Mouse (Mus musculus) hindbrain, embryonic 11.5 days (tissue): ENCODE measurements around the gene Zbtb44. TPM values are rescaled to one million over a fixed set of nuclear protein-coding genes. Genes with fewer than 3 reads are reported as not detected.

ENCODE experiments used
- ATAC-seq: fragments of 200-750 bp; cut with Nextera tagmentation; 2 replicates; pipeline ENCODE4 v1.8.0; 2017; ENCODE audit warnings: mild to moderate bottlenecking, moderate TSS enrichment, moderate library complexity; ENCODE audit not compliant: low FRiP score
- DNase-seq: peaks from one replicate; pipeline ENCODE4 v3.0.0-alpha.2; 2015; ENCODE audit warnings: low spot score
- H3K27ac ChIP-seq: fragments of 300-500 bp; sonication (generic); 2 replicates; pipeline ENCODE4 v1.5.1; 2014; ENCODE audit warnings: mild to moderate bottlenecking, low read depth, low read length
- H3K27me3 ChIP-seq: fragments of 300-500 bp; sonication (generic); 2 replicates; pipeline ENCODE4 v1.6.1; 2014; ENCODE audit warnings: mild to moderate bottlenecking, low read length, moderate library complexity, mixed read lengths; ENCODE audit not compliant: control insufficient read depth, insufficient read depth
- H3K36me3 ChIP-seq: fragments of 300-500 bp; sonication (generic); 2 replicates; pipeline ENCODE4 v1.6.1; 2014; ENCODE audit warnings: mild to moderate bottlenecking, low read length, moderate library complexity, mixed read lengths; ENCODE audit not compliant: control insufficient read depth, insufficient read depth
- H3K4me1 ChIP-seq: fragments of 300-500 bp; sonication (generic); replicated peaks from 2 replicates; pipeline ENCODE4 v1.6.1; 2014; ENCODE audit warnings: low read length, mixed read lengths; ENCODE audit not compliant: control insufficient read depth, insufficient read depth
- H3K4me2 ChIP-seq: fragments of 300-500 bp; sonication (generic); replicated peaks from 2 replicates; pipeline ENCODE4 v1.6.1; 2014; ENCODE audit warnings: mild to moderate bottlenecking, low read depth, low read length
- H3K4me3 ChIP-seq: fragments of 300-500 bp; sonication (generic); 2 replicates; pipeline ENCODE4 v1.5.1; 2014; ENCODE audit warnings: low read depth, low read length
- H3K9ac ChIP-seq: fragments of 300-500 bp; sonication (generic); 2 replicates; pipeline ENCODE4 v1.6.1; 2014; ENCODE audit warnings: low read depth, low read length
- H3K9me3 ChIP-seq: fragments of 300-500 bp; sonication (generic); 2 replicates; pipeline ENCODE4 v1.6.1; 2016; ENCODE audit warnings: low read length; ENCODE audit not compliant: control insufficient read depth
- WGBS: fragments of 180-500 bp; shearing (Covaris S2); extraction: QIAGEN DNeasy Blood & Tissue Kit; methylation state at CpG from one replicate; pipeline ENCODE4 v1.1.7; 2014; 5-methylcytosine and 5-hydroxymethylcytosine counted together
- polyA plus RNA-seq: library from polyadenylated mRNA; unstranded; fragments of >200 nt; fragmentation: Nextera tagmentation; extraction: Ambion mirVana; gene quantifications from 2 replicates; pipeline ENCODE4 v1.2.1, GENCODE M21; 2014

Gene Zbtb44
- polyA plus RNA-seq, 1 experiment from 2014 or later: 9.2 TPM

DNA sequence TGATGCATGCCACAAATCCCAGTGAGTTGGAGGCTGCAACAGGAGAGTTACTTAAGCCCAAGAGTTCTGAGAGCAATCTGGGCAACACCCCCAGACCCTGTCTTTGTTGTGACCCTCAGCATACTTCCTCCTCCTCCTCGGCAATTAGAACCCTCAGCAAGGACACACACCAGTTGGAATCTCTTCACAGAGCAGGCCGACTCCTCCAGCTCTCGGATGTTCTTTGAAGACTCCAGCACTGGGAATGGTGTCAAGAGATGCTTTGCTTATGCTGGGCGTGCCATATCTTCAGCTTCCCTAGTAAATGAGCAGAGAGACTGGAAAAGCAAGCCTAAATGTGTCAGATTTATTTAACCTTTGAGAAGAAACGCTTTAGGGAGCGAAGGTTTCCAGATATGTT lies 50.3 kb downstream of the Zbtb44 start:
- Histone ChIP-seq H3K9me3 (no peaks in the 10 kb centered on the region), H3K36me3 (no peaks in the 10 kb centered on the region), H3K27me3 (no peaks in the 10 kb centered on the region), H3K27ac (no peak overlapping the region), H3K4me3 (no peak overlapping the region), H3K9ac (no peak overlapping the region), H3K4me2 (no peak overlapping the region), H3K4me1 (no peaks in the 10 kb centered on the region)
- ATAC-seq (no peak), DNase-seq (no peak)
- 82% methylated on average over 6 of the region's 6 CpGs for WGBS

GRCm38 (mm10) chr9:31082054-31082666 lies 51.7 kb downstream of the Zbtb44 start:
- no peaks in the 10 kb centered on the region for H3K27me3 ChIP-seq
- DNase-seq: peak; percentile 84
- H3K4me1 ChIP-seq: no peaks in the 10 kb centered on the region
- no peak overlapping the region for H3K4me3 ChIP-seq
- WGBS: 9% methylated on average over 15 of the region's 15 CpGs
- no peaks in the 10 kb centered on the region for H3K9me3 ChIP-seq
- peak overlapping the region; percentile 24; the same call in 1 of the 2 replicates for H3K4me2 ChIP-seq
- H3K27ac ChIP-seq: no peak overlapping the region
- ATAC-seq: peak; percentile 47; the same call in 1 of the 2 replicates
- H3K36me3 ChIP-seq: no peaks in the 10 kb centered on the region
- H3K9ac ChIP-seq: no peak overlapping the region

DNA sequence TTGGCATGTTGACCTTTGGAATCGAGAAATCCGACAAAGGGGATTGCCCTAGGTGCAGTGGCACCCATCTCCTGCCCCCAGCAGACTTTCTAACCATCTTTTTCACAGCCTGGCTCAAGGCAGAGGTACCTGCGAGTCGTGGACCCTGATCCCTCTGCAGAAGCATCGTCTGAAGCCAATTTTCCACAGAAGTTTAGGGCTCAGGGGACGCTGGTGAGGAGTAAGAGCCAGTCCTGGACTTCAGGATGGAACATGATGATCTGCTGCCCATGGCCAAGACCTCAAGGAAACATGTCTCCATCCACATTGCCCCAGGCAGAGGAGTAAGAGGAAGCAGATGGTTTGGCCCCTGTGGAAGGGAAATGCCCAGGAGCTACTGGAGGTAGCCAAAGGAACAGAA lies 52.3 kb downstream of the Zbtb44 start:
- no peaks in the 10 kb centered on the region for H3K36me3 ChIP-seq
- no peak for ATAC-seq
- DNase-seq: no peak
- no peak overlapping the region for H3K9ac ChIP-seq
- no peak overlapping the region for H3K4me3 ChIP-seq
- H3K9me3 ChIP-seq: no peaks in the 10 kb centered on the region
- H3K4me1 ChIP-seq: no peaks in the 10 kb centered on the region
- H3K27me3 ChIP-seq: no peaks in the 10 kb centered on the region
- 81% methylated on average over 6 of the region's 6 CpGs for WGBS
- no peak overlapping the region for H3K27ac ChIP-seq
- no peak overlapping the region for H3K4me2 ChIP-seq

GRCm38 (mm10) chr9:31085556-31085955 lies 55.1 kb downstream of the Zbtb44 start:
- 81% methylated on average over 5 of the region's 5 CpGs for WGBS
- Histone ChIP-seq H3K4me2 (no peak overlapping the region), H3K4me3 (no peak overlapping the region), H3K9ac (no peak overlapping the region), H3K36me3 (no peaks in the 10 kb centered on the region), H3K27me3 (no peaks in the 10 kb centered on the region), H3K9me3 (no peaks in the 10 kb centered on the region), H3K4me1 (no peaks in the 10 kb centered on the region), H3K27ac (no peak overlapping the region)
- ATAC-seq (no peak), DNase-seq (no peak)

DNA sequence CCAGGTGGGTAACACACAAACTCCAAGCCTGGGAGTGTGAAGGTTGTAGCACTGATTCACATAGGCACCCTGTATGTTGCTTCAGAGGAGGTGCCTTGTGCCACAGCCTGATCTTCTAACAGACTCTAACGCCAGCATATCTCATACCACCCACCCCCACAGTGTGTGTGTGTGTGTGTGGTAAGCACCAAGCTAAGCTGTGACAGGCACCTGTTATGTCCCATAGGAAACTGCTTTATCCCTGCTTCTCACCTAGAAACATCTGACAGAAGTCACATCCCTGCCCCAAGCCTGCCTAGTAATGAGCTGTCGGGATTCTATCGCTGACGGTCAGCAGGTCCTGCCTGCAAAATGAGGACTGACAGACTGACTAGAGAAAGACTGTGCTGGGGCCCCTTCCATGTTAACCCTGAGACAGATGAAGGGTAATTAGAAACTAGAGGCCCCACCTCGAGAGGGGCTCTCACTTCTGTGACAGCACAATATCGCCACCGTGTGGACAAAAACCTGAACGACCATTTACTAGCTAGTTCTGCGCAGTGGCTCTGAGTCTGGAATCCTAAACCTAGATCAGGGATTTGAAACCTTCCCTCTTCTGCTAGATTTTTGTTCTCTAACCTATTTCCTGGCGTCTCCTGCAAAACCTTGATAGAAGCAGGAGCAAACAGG lies 55.8 kb downstream of the Zbtb44 start:
- H3K4me1 ChIP-seq: no peaks in the 10 kb centered on the region
- H3K4me3 ChIP-seq: no peak overlapping the region
- no peaks in the 10 kb centered on the region for H3K36me3 ChIP-seq
- 17% methylated on average over 10 of the region's 10 CpGs for WGBS
- no peaks in the 10 kb centered on the region for H3K27me3 ChIP-seq
- H3K4me2 ChIP-seq: no peak overlapping the region
- no peaks in the 10 kb centered on the region for H3K9me3 ChIP-seq
- DNase-seq (peak; percentile 87), ATAC-seq (peak; percentile 62; the same call in 1 of the 2 replicates)
- H3K27ac ChIP-seq: no peak overlapping the region
- no peak overlapping the region for H3K9ac ChIP-seq

- no peak overlapping the region for H3K27ac ChIP-seq
- no peak for ATAC-seq
- H3K27me3 ChIP-seq: no peaks in the 10 kb centered on the region
- H3K9me3 ChIP-seq: no peaks in the 10 kb centered on the region
- no peak for DNase-seq
- no peak overlapping the region for H3K4me2 ChIP-seq
- 91% methylated on average over 7 of the region's 7 CpGs for WGBS
- no peaks in the 10 kb centered on the region for H3K36me3 ChIP-seq
- no peaks in the 10 kb centered on the region for H3K4me1 ChIP-seq
- H3K4me3 ChIP-seq: no peak overlapping the region
- H3K9ac ChIP-seq: no peak overlapping the region
Measured at GRCm38 (mm10) chr9:31086754-31087145, 56.3 kb downstream of the Zbtb44 start.

- H3K9me3 ChIP-seq: no peaks in the 10 kb centered on the region
- H3K9ac ChIP-seq: no peak overlapping the region
- H3K4me3 ChIP-seq: no peak overlapping the region
- DNase-seq: no peak
- H3K27ac ChIP-seq: no peak overlapping the region
- no peaks in the 10 kb centered on the region for H3K4me1 ChIP-seq
- H3K4me2 ChIP-seq: no peak overlapping the region
- H3K27me3 ChIP-seq: no peaks in the 10 kb centered on the region
- WGBS: 78% methylated on average over 4 of the region's 4 CpGs
- H3K36me3 ChIP-seq: no peaks in the 10 kb centered on the region
- no peak for ATAC-seq
Measured at GRCm38 (mm10) chr9:31087466-31087865, 57.0 kb downstream of the Zbtb44 start.

DNA sequence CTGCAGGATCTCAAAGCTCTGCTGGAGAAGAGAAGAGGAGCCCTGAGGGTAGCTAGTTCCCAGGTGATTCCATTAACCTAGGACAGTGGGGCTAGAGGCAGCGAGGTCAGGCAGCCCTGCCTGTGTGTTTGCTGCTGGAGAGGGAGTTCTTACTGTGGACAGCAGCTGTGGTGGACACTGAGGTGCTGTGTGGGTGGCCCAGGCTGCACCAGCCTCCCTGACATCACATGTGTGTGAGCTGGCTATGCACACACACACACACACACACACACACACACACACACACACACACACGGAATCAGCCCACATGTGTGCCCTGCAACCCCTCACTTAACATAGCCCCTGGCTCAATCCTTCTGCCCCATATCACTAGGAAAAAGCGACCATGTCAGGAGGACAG lies 57.7 kb downstream of the Zbtb44 start:
- no peaks in the 10 kb centered on the region for H3K4me1 ChIP-seq
- no peak overlapping the region for H3K4me2 ChIP-seq
- no peaks in the 10 kb centered on the region for H3K27me3 ChIP-seq
- ATAC-seq: no peak
- H3K9ac ChIP-seq: no peak overlapping the region
- 89% methylated on average over 3 of the region's 3 CpGs for WGBS
- no peaks in the 10 kb centered on the region for H3K9me3 ChIP-seq
- H3K36me3 ChIP-seq: no peaks in the 10 kb centered on the region
- H3K27ac ChIP-seq: no peak overlapping the region
- no peak for DNase-seq
- no peak overlapping the region for H3K4me3 ChIP-seq

GRCm38 (mm10) chr9:31088883-31089282 lies 58.4 kb downstream of the Zbtb44 start:
- 84% methylated on average over 4 of the region's 4 CpGs for whole genome bisulfite sequencing
- no peak overlapping the region for H3K4me3 ChIP-seq
- no peak overlapping the region for H3K9ac ChIP-seq
- H3K9me3 ChIP-seq: no peaks in the 10 kb centered on the region
- no peaks in the 10 kb centered on the region for H3K27me3 ChIP-seq
- no peak for DNase-seq
- H3K4me2 ChIP-seq: no peak overlapping the region
- no peaks in the 10 kb centered on the region for H3K4me1 ChIP-seq
- no peak overlapping the region for H3K27ac ChIP-seq
- no peak for ATAC-seq
- H3K36me3 ChIP-seq: no peaks in the 10 kb centered on the region
